Mouse (Mus musculus) stomach, postnatal 0 days (tissue): ENCODE results near the gene Gm3532.
"Not testable (repeated sequence)": the region's sequence is repeated elsewhere in the genome, so short reads cannot be mapped to it uniquely, and the experiment has no call there.

Experiments
- CTCF ChIP-seq: IDR thresholded peaks from 2 replicates; pipeline ENCODE4 v1.5.1; 2016; ENCODE audit warnings: antibody characterized with exemption, low read depth, mild to moderate bottlenecking, moderate library complexity
- EP300 ChIP-seq: optimal IDR thresholded peaks from 2 replicates; pipeline ENCODE3; 2016; ENCODE audit warnings: antibody characterized with exemption

- not testable (repeated sequence) for TF ChIP-seq CTCF, EP300
Measured at GRCm38 (mm10) chr14:5538196-5538595, at the start of gene Gm3532.
